Mouse (Mus musculus) intestine, postnatal 0 days (tissue): ENCODE measurements around the gene Acsm4. TPM values are rescaled to one million over a fixed set of nuclear protein-coding genes. Genes with fewer than 3 reads are reported as not detected.
A peak's percentile ranks its signal among the peaks of the same experiment; 100 is the strongest.
"Not testable (repeated sequence)": the region's sequence is repeated elsewhere in the genome, so short reads cannot be mapped to it uniquely, and the experiment has no call there.

Source experiments
- ATAC-seq: fragments of 200-750 bp; cut with Nextera tagmentation; 2 replicates; pipeline ENCODE4 v1.8.0; 2017; ENCODE audit warnings: mild to moderate bottlenecking, moderate TSS enrichment, moderate library complexity
- H3K27ac ChIP-seq: fragments of 300-500 bp; sonication (generic); 2 replicates; pipeline ENCODE4 v1.5.1; 2014; ENCODE audit warnings: mild to moderate bottlenecking, low read depth, low read length, moderate library complexity
- H3K27me3 ChIP-seq: fragments of 300-500 bp; sonication (generic); replicated peaks from 2 replicates; pipeline ENCODE4 v1.6.1; 2014; ENCODE audit warnings: low read length, mixed read lengths; ENCODE audit not compliant: control insufficient read depth, insufficient read depth
- H3K36me3 ChIP-seq: fragments of 300-500 bp; sonication (generic); 2 replicates; pipeline ENCODE4 v1.6.1; 2014; ENCODE audit warnings: mild to moderate bottlenecking, moderate library complexity; ENCODE audit not compliant: control insufficient read depth, insufficient read depth
- H3K4me1 ChIP-seq: fragments of 300-500 bp; sonication (generic); replicated peaks from 2 replicates; pipeline ENCODE4 v1.6.1; 2014; ENCODE audit warnings: antibody characterized with exemption, low read length, mixed read lengths; ENCODE audit not compliant: control insufficient read depth, insufficient read depth
- H3K4me2 ChIP-seq: fragments of 300-500 bp; sonication (generic); replicated peaks from 2 replicates; pipeline ENCODE4 v1.6.1; 2014; ENCODE audit warnings: low read depth, mild to moderate bottlenecking, moderate library complexity
- H3K4me3 ChIP-seq: fragments of 300-500 bp; sonication (generic); 2 replicates; pipeline ENCODE4 v1.5.1; 2014; ENCODE audit warnings: low read depth, low read length
- H3K9ac ChIP-seq: fragments of 300-500 bp; sonication (generic); 2 replicates; pipeline ENCODE4 v1.6.1; 2014; ENCODE audit warnings: mild to moderate bottlenecking, low read depth, low read length
- H3K9me3 ChIP-seq: fragments of 300-500 bp; sonication (generic); 2 replicates; pipeline ENCODE4 v1.6.1; 2016; ENCODE audit warnings: mixed run types; ENCODE audit not compliant: control insufficient read depth
- CTCF ChIP-seq: sonication (generic); IDR thresholded peaks from 2 replicates; pipeline ENCODE4 v1.5.1; 2016; ENCODE audit warnings: low read depth, mild to moderate bottlenecking, control low read depth, antibody characterized with exemption, moderate library complexity
- WGBS: fragments of 180-500 bp; shearing (Covaris S2); extraction: QIAGEN DNeasy Blood & Tissue Kit; methylation state at CpG from one replicate; pipeline ENCODE4 v1.1.7; 2014; 5-methylcytosine and 5-hydroxymethylcytosine counted together
- polyA plus RNA-seq: library from polyadenylated mRNA; unstranded; fragments of >200 nt; fragmentation: Nextera tagmentation; extraction: Ambion mirVana; gene quantifications from 2 replicates; pipeline ENCODE4 v1.2.1, GENCODE M21; 2015

Acsm4 gene
- polyA plus RNA-seq, 1 experiment from 2014 or later, result not detected

DNA sequence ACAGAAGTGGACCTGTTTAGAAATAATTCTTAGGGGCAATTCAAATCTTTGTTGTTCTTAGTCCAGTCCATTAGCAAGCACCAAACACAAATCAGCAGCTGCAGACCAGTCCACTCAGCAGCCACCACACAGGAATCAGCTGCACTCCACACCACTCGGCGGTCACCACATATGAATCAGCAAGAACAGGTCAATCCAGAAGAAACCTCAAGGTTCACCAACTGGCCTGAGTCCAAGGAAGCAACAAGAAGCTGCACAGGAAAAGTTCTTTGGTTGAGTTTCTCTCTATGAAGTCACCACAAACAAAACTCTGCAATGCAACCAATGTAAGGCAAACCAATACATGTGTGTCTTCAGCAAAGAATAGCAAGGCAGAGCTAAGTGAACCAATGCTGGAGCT is 37.8 kb downstream of the Acsm4 start:
- Histone ChIP-seq H3K9ac (no peak overlapping the region), H3K27me3 (no peaks in the 10 kb centered on the region), H3K4me3 (no peak overlapping the region), H3K9me3 (no peaks in the 10 kb centered on the region), H3K4me1 (no peaks in the 10 kb centered on the region), H3K27ac (no peak overlapping the region), H3K36me3 (no peaks in the 10 kb centered on the region), H3K4me2 (no peak overlapping the region)
- no peak for TF ChIP-seq CTCF
- no peak for ATAC-seq
- WGBS, result 92% methylated on average over 2 of the region's 2 CpGs

DNA sequence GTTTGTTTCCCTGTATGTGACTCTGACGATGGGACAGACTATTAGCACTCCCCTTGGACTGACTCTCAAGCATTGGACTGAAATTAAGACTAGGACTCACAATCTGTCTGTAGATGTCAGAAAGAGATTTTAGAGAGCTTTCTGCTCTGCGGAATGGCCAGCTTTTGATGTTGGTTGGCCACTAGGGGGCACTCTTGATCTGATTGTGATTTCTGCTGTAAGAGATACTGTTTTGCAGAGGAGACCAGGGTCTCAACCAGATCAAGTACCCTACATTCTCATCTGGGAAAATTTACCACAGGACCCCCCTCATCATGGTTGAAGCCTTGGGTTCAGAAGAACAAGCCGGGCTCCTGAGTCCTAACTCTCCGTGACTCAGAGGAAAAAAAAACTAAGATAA is 41.4 kb downstream of the Acsm4 start:
- TF ChIP-seq CTCF, result peak; percentile 63
- not testable (repeated sequence) for H3K27ac ChIP-seq, H3K4me1 ChIP-seq, ATAC-seq, H3K4me2 ChIP-seq, H3K9me3 ChIP-seq, H3K27me3 ChIP-seq, H3K4me3 ChIP-seq, H3K36me3 ChIP-seq, H3K9ac ChIP-seq
- 82% methylated on average over 4 of the region's 4 CpGs for WGBS

DNA sequence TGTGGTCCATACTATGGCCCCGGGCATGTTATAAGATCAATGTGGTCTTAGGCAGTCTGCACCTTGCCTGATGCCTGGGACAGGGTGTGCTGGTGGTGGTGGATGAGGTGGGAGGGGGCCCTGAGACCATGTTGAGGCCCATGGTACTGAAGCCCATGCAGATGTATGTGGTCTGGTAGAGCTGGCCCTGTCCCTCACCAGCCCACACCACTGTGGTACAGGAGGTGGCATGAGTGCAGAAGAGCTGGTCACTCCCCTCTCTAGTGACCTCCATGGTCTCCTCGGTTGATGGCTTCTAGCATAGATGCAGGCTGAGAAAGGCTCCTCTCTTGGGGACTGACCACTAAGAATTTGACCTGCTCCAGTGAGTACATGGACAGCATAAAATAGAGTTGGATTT is 49.1 kb downstream of the Acsm4 start:
- no peak overlapping the region for H3K9ac ChIP-seq
- H3K9me3 ChIP-seq, result no peaks in the 10 kb centered on the region
- H3K4me1 ChIP-seq, result no peaks in the 10 kb centered on the region
- no peak overlapping the region for H3K27ac ChIP-seq
- no peaks in the 10 kb centered on the region for H3K36me3 ChIP-seq
- H3K4me2 ChIP-seq, result no peak overlapping the region
- TF ChIP-seq CTCF, result no peak
- 86% methylated on average over 2 of the region's 2 CpGs for WGBS
- H3K27me3 ChIP-seq, result no peaks in the 10 kb centered on the region
- no peak overlapping the region for H3K4me3 ChIP-seq
- no peak for ATAC-seq

DNA sequence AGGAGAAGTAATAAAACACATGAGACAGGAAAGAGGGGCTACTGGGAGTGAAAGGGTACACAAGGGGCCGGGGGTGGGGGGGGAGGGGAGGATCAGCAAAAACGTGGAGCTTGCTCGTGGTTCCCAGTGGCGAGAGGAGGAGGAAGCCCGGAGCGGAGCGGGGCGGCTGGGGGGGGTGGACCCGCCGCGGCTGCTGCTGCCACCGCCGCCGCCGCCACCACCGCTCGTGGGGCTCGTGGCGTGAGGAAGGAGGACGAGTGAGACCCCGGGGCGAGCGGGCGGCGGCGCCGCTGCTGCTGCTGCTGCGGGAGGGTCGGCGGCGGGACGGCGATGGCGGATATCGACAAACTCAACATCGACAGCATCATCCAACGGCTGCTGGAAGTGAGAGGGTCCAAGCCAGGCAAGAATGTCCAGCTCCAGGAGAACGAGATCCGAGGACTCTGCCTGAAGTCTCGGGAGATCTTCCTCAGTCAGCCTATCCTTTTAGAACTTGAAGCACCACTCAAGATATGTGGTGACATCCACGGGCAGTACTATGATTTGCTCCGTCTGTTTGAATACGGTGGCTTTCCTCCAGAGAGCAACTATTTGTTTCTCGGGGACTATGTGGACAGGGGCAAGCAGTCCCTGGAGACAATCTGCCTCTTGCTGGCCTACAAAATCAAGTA is 50.1 kb downstream of the Acsm4 start:
- Histone ChIP-seq H3K4me3 (peak overlapping the region; percentile 20; the same call in 1 of the 2 replicates), H3K4me2 (peak overlapping the region; percentile 63)
- H3K27ac ChIP-seq, H3K4me1 ChIP-seq, H3K9me3 ChIP-seq, ATAC-seq, H3K36me3 ChIP-seq, H3K9ac ChIP-seq, H3K27me3 ChIP-seq: not testable (repeated sequence)
- 9% methylated on average over 16 of the region's 44 CpGs for WGBS

DNA sequence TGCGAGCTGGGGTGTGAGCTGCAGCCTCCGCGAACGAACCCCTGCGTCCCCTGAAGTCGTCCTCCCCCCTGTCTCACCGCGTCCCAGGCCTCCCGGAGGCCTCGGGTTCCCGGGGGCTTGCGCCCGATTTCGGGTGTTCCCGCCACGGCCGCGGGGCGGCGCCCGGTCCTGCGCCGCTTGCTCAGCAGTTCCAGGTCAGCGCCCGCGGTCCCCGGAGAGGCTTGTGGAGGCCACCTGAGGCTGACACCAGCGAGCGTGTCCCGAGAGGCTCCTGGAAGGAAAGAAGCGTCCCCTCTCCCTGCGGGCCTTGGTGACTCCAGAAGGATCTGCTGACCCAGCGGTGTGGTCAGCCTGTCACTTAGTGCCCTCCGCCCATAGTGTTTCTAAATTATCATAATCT is 54.5 kb downstream of the Acsm4 start:
- TF ChIP-seq CTCF, result peak; percentile 69
- Histone ChIP-seq H3K4me1 (no peaks in the 10 kb centered on the region), H3K4me3 (peak overlapping the region; percentile 16; the same call in 1 of the 2 replicates), H3K4me2 (peak overlapping the region; percentile 55), H3K27ac (no peak overlapping the region), H3K36me3 (no peaks in the 10 kb centered on the region), H3K27me3 (no peaks in the 10 kb centered on the region), H3K9me3 (no peaks in the 10 kb centered on the region), H3K9ac (no peak overlapping the region)
- ATAC-seq, result peak; percentile 31; the same call in 1 of the 2 replicates
- 7% methylated on average over 34 of the region's 34 CpGs for WGBS

DNA sequence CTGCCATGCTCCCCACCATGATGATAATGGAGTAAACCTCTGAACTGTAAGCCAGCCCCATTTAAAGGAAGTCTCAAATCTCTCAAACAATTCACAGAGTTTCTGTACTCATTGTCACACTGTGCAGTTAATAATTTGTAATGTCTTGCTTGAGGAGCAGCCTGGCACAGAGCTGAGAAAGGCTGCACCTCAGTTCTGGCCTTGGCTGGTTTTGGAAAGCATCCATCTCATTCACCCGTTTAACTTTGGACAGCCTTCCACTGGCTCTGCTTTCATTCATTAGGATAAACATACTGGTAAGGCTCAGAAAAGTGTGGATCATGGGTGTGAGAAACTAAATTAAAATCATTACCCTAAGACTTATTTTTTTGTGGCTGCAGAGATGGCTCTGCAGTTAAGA is 56.0 kb downstream of the Acsm4 start:
- no peaks in the 10 kb centered on the region for H3K27me3 ChIP-seq
- H3K4me3 ChIP-seq, result no peak overlapping the region
- no peaks in the 10 kb centered on the region for H3K36me3 ChIP-seq
- no peak for ATAC-seq
- 69% methylated on average over 1 of the region's 1 CpGs for WGBS
- H3K4me2 ChIP-seq, result no peak overlapping the region
- no peak overlapping the region for H3K9ac ChIP-seq
- no peak for TF ChIP-seq CTCF
- no peaks in the 10 kb centered on the region for H3K9me3 ChIP-seq
- H3K27ac ChIP-seq, result no peak overlapping the region
- no peaks in the 10 kb centered on the region for H3K4me1 ChIP-seq

DNA sequence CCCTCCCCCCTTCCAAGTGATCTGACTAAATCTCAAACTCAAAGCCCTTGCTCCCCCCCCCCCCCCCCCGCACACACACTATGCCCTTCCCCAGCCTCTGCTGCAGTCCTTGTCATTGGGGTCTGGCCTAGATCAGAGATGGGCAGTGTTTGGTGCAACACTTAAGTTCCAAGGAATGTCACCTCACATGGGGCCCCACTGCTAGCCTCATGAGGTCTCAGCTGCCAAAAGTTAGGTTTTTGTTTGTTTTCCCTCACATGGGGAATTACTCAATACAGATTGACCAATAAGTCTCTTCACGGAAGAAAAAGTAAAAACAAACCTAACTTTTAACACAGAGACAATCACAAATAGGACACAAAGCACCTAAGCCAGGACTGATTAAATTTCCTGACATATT is 58.9 kb downstream of the Acsm4 start:
- no peak overlapping the region for H3K4me2 ChIP-seq
- no peak for ATAC-seq
- H3K27ac ChIP-seq, result no peak overlapping the region
- no peaks in the 10 kb centered on the region for H3K36me3 ChIP-seq
- 65% methylated on average over 1 of the region's 2 CpGs for WGBS
- no peaks in the 10 kb centered on the region for H3K27me3 ChIP-seq
- H3K4me3 ChIP-seq, result no peak overlapping the region
- H3K9ac ChIP-seq, result no peak overlapping the region
- no peaks in the 10 kb centered on the region for H3K4me1 ChIP-seq
- TF ChIP-seq CTCF, result no peak
- no peaks in the 10 kb centered on the region for H3K9me3 ChIP-seq
